Mouse (Mus musculus): ENCODE data around the gene Vsig10l.
A peak's percentile ranks its signal among the peaks of the same experiment; 100 is the strongest.

The Vsig10l gene

GRCm38 (mm10) chr7:43462851-43463250 is at the start of gene Vsig10l:
Gene Vsig10l, plus strand, starts transcription at chr7:43463151.
- no peak for DNase-seq (ENCODE audit: low spot score in 2 of 2)

- DNase-seq (ENCODE audit: low spot score in 2 of 2): no peak
Measured at GRCm38 (mm10) chr7:43417298-43417697, 45.7 kb upstream of the Vsig10l start.

- DNase-seq (ENCODE audit: low spot score in 2 of 2): peak; percentile 61 to 83
Measured at GRCm38 (mm10) chr7:43422995-43423617, 39.8 kb upstream of the Vsig10l start.

- DNase-seq (ENCODE audit: low spot score in 2 of 2): no peak
Measured at GRCm38 (mm10) chr7:43423991-43424625, 38.8 kb upstream of the Vsig10l start.

- no peak for DNase-seq (ENCODE audit: low spot score in 2 of 2)
Measured at GRCm38 (mm10) chr7:43427406-43427805, 35.5 kb upstream of the Vsig10l start, which contains the start of gene Lim2. Gene Lim2, plus strand, starts transcription at chr7:43427670.

- no peak for DNase-seq (ENCODE audit: low spot score in 2 of 2)
Measured at GRCm38 (mm10) chr7:43429500-43429899, 33.5 kb upstream of the Vsig10l start.

GRCm38 (mm10) chr7:43432891-43433290 is 30.1 kb upstream of the Vsig10l start:
- no peak for DNase-seq (ENCODE audit: low spot score in 2 of 2)

GRCm38 (mm10) chr7:43434676-43435075 is 28.3 kb upstream of the Vsig10l start:
- DNase-seq (ENCODE audit: low spot score in 2 of 2): no peak

GRCm38 (mm10) chr7:43436341-43437255 is 26.4 kb upstream of the Vsig10l start, which contains the start of gene Nkg7:
Gene Nkg7, plus strand, starts transcription at chr7:43437073.
- DNase-seq (ENCODE audit: low spot score in 2 of 2): no peak

- no peak for DNase-seq (ENCODE audit: low spot score in 2 of 2)
Measured at GRCm38 (mm10) chr7:43438611-43439010, 24.3 kb upstream of the Vsig10l start.

GRCm38 (mm10) chr7:43440482-43440881 is 22.5 kb upstream of the Vsig10l start, which contains the start of gene Cldnd2:
Gene Cldnd2, plus strand, starts transcription at chr7:43440782.
- no peak for DNase-seq (ENCODE audit: low spot score in 2 of 2)

- no peak for DNase-seq (ENCODE audit: low spot score in 2 of 2)
Measured at GRCm38 (mm10) chr7:43441071-43441470, 21.9 kb upstream of the Vsig10l start.

GRCm38 (mm10) chr7:43442684-43443083 is 20.3 kb upstream of the Vsig10l start:
- DNase-seq (ENCODE audit: low spot score in 2 of 2): no peak

GRCm38 (mm10) chr7:43443126-43443916 is 19.6 kb upstream of the Vsig10l start:
- peak; percentile 55 to 58 for DNase-seq (ENCODE audit: low spot score in 2 of 2)

- DNase-seq (ENCODE audit: low spot score in 2 of 2): peak; percentile 91 to 94
Measured at GRCm38 (mm10) chr7:43443917-43444293, 19.0 kb upstream of the Vsig10l start, which contains the start of the genes Etfb and Gm45233. Gene Etfb, plus strand, starts transcription at chr7:43444083. Gene Gm45233, plus strand, starts transcription at chr7:43444128.

GRCm38 (mm10) chr7:43447801-43448200 is 15.2 kb upstream of the Vsig10l start:
- DNase-seq (ENCODE audit: low spot score in 2 of 2): no peak

GRCm38 (mm10) chr7:43448246-43448645 is 14.7 kb upstream of the Vsig10l start:
- no peak for DNase-seq (ENCODE audit: low spot score in 2 of 2)

- no peak for DNase-seq (ENCODE audit: low spot score in 2 of 2)
Measured at GRCm38 (mm10) chr7:43449811-43450210, 13.1 kb upstream of the Vsig10l start.

GRCm38 (mm10) chr7:43451726-43452125 is 11.2 kb upstream of the Vsig10l start:
- DNase-seq (ENCODE audit: low spot score in 2 of 2): no peak

GRCm38 (mm10) chr7:43452609-43453008 is 10.3 kb upstream of the Vsig10l start:
- no peak for DNase-seq (ENCODE audit: low spot score in 2 of 2)
